Mouse (Mus musculus): ENCODE measurements around the gene Snd1. TPM values are rescaled to one million over a fixed set of nuclear protein-coding genes. Genes with fewer than 3 reads are reported as not detected.

The Snd1 gene
- total RNA-seq, 2 experiments from 2014 or later, result 19.8 to 24.8 TPM

DNA sequence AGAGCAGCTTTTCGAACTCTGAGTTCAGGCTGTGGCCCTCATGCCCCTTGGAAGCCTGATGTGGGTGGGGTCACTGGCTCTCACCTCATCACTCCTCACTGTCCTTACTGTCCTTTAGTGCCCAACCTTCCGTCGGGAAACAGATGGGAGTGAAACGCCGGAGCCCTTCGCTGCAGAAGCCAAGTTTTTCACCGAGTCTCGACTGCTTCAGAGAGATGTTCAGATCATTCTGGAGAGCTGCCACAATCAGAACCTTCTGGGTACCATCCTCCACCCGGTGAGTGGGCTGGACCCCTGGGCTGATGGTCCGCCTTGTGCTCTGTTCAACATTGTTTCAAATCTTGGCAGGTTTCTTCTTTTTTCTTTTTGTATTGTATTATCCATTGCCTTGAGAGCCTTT is 52.5 kb downstream of the Snd1 start:
- ATAC-seq (replicated peaks; ENCODE audit: low FRiP score, poor library complexity, severe bottlenecking), result no peak

- ATAC-seq (replicated peaks; ENCODE audit: low FRiP score, poor library complexity, severe bottlenecking), result no peak
Observed at GRCm38 (mm10) chr6:28528208-28528607, 53.3 kb downstream of the Snd1 start.

- no peak for ATAC-seq (replicated peaks; ENCODE audit: low FRiP score, poor library complexity, severe bottlenecking)
Observed at GRCm38 (mm10) chr6:28536464-28536863, 61.5 kb downstream of the Snd1 start.

DNA sequence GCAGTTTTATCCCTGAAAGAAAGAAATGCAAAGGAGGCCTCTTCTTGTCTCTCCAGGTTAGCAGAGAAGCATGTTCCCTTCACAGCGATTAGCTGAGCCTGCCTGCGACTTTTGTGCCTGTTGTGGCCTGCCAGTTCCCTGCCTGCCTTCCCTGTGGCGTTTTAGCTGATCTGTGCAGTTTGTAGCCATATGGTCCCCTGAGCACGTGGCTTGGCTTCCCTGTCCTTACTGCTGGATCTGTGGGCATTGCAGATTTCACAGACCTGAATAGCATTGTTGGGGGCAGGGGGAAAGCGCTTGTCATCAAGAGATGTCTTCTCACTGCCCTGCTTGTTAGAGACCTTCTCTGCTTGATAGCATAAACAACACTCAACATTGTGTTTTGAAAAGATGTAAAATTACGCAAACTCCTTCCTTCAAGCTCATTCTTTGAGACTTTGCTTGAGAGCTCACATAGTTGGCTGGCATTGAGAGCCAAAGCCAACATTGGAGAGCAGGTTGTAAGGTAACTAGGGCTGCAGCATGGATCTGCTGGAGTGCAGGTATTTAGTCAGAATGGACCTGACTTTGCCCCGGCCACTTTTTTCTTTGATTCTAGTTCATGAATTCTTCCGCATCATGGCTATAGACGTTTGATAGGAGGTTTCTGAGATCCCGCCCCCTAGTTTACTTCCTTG is 63.0 kb downstream of the Snd1 start:
- ATAC-seq (replicated peaks; ENCODE audit: low FRiP score, poor library complexity, severe bottlenecking), result no peak

GRCm38 (mm10) chr6:28542298-28542701 is 67.4 kb downstream of the Snd1 start:
- ATAC-seq (replicated peaks; ENCODE audit: low FRiP score, poor library complexity, severe bottlenecking), result no peak

DNA sequence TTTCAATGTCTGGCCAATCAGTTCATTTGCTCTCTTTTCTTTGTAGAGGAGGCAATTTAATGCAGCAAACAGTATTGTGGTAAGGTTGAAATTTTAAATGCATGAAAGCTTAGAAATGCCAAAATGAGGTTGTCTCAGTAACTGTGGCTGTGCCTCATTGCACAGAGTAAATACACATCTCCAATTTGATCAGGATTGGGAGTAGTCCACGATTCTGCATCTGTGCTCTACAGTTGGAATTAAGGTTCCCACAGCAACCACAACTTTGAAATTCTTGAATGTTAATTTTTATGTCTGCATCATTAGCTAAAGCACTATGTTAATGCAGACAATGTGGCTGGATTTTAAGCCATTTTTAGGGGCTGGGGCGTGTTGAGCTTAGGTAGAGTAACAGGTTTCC is 72.0 kb downstream of the Snd1 start:
- ATAC-seq (replicated peaks; ENCODE audit: low FRiP score, poor library complexity, severe bottlenecking), result no peak

DNA sequence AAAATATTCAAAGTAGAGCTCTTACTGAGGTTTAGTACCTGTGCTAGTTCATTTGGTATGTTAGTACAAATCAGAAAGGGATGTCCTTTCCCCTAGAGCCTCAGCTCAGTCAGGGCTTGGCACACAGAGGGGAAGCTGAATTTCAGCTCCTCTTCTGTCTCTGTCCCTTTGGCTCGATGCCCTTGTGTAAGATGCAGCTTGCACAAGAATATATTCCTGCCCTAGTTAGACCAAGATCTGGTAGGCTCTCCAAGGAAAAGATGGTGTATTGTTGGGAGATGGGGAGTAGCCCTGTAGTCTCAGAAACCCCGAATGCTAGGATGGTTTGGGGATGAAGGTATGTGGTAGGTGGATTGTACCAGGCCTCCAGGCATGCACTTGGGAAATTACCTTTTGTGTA is 74.4 kb downstream of the Snd1 start:
- peak; percentile 29; the same call in 1 of the 2 replicates for ATAC-seq (replicated peaks; ENCODE audit: low FRiP score, poor library complexity, severe bottlenecking)

DNA sequence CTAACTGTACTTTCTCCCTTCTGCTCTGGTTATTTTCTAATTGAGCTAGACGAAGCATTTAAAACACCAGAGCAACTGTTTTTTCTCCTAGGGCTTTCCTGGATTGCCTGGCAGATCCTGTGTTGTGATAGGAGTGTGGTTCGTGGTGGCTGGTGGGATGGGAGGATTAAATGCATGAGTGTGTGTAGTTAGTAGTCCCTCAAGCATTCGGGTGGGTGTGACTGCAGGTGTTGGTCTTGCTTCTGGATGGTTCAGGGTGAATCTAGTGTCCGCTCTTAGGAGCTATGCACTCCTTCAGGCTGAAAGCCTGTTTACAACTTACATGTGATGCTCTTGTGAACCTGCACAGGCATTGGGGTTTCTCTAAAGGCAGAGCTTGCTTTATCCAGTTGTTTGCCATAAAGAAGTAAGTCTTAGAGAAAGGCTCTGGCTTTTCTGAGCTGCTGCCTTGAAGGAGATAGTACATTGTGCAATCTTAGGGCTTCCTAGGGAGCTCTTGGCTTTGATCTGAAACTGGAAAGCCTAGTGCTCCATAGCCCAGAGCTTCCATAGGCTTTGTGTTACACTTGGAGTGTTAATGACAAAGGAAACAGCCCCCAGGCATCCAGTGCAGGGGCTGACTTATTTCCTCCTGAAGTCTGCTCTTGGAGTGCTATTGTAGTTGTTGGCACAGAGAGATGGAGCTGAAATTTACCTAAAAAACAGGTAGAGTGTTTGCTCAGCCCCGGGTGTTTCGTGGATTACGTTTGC is 75.5 kb downstream of the Snd1 start:
- ATAC-seq (replicated peaks; ENCODE audit: low FRiP score, poor library complexity, severe bottlenecking), result no peak

DNA sequence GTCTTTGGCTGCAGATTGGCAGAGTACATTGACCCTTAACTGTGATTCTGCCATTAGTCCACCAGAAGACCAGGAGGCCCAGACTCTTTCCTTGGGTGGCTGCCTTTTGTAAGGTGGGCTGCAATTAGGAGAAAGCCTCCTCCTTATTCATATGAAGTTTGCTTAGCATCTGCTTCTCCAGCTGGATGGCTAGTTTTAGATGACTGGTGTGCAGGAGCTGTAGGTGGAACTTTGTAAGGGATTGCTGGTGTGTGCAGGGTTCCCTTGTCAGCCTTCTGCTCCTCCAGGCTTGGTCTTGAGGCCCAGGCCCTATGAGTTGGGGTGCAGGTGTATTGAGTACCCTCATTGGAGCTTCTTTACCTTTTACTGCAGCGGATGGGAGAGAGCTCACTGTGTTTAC is 79.5 kb downstream of the Snd1 start:
- ATAC-seq (replicated peaks; ENCODE audit: low FRiP score, poor library complexity, severe bottlenecking), result no peak

DNA sequence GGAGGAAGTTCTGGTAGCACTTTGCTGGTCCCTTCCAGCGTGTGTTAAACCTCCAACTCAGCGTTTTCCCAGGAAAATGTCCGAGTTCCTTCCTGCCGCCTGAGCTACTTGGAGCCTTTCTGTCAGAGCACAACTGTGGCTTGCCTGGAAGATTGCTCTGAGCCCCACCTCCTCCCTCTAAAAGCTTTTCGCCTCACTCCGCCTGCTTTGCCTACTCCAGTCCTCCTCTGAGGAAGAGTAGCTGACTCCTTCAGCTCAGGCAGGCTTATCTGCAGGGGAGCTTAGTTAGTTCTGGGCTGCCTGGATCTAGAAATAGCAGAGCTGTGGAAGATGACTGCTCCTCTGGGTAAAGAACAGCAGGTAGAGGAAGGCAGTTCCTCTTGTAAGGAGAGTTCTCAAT is 80.1 kb downstream of the Snd1 start:
- ATAC-seq (replicated peaks; ENCODE audit: low FRiP score, poor library complexity, severe bottlenecking), result no peak

DNA sequence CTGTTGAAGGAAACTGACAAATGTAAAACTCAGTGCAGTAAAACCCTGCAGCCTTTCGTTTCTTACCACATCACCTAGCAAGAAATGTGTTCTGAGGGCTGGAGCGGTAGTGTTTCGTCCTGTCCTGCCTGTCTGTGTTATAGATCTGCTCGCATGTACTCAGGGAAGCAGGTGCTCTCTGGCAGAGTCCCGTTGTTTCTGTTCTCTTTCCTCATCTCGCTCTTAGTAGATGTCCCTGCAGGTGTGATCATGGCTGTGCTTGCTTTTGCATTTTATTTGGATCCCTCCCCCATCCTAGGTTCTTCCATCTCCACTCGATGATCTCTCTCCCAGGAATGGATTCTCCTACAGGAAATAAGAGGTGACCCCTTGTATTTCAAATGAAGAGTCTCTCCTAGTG is 80.5 kb downstream of the Snd1 start:
- ATAC-seq (replicated peaks; ENCODE audit: low FRiP score, poor library complexity, severe bottlenecking), result no peak

DNA sequence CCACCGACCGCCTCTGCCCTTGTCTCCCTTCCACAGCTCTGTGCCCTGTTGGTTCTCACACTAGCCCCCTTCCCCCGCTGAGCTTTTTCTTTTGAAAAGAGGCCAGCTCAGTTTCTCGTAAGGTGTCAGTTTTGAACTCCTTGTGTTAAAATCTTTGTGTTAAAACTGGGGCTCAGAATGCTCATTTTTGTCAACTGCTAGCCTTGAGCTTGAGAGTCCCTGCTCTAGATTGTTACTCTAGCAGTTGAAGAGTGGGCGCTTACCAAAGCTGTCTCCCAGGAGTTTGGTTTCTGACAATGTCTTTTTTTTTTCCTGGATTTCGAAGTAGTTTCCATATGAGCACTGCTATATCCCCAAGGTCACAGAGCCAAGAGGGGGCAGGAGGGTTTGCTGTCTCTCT is 82.8 kb downstream of the Snd1 start:
- no peak for ATAC-seq (replicated peaks; ENCODE audit: low FRiP score, poor library complexity, severe bottlenecking)

- ATAC-seq (replicated peaks; ENCODE audit: low FRiP score, poor library complexity, severe bottlenecking), result no peak
Observed at GRCm38 (mm10) chr6:28559419-28559818, 84.5 kb downstream of the Snd1 start.

GRCm38 (mm10) chr6:28561291-28561995 is 86.5 kb downstream of the Snd1 start:
- ATAC-seq (replicated peaks; ENCODE audit: low FRiP score, poor library complexity, severe bottlenecking), result no peak

GRCm38 (mm10) chr6:28562323-28563044 is 87.5 kb downstream of the Snd1 start:
- no peak for ATAC-seq (replicated peaks; ENCODE audit: low FRiP score, poor library complexity, severe bottlenecking)

GRCm38 (mm10) chr6:28567978-28568377 is 93.0 kb downstream of the Snd1 start:
- ATAC-seq (replicated peaks; ENCODE audit: low FRiP score, poor library complexity, severe bottlenecking), result no peak

- ATAC-seq (replicated peaks; ENCODE audit: low FRiP score, poor library complexity, severe bottlenecking), result no peak
Observed at GRCm38 (mm10) chr6:28571946-28572345, 97.0 kb downstream of the Snd1 start.

DNA sequence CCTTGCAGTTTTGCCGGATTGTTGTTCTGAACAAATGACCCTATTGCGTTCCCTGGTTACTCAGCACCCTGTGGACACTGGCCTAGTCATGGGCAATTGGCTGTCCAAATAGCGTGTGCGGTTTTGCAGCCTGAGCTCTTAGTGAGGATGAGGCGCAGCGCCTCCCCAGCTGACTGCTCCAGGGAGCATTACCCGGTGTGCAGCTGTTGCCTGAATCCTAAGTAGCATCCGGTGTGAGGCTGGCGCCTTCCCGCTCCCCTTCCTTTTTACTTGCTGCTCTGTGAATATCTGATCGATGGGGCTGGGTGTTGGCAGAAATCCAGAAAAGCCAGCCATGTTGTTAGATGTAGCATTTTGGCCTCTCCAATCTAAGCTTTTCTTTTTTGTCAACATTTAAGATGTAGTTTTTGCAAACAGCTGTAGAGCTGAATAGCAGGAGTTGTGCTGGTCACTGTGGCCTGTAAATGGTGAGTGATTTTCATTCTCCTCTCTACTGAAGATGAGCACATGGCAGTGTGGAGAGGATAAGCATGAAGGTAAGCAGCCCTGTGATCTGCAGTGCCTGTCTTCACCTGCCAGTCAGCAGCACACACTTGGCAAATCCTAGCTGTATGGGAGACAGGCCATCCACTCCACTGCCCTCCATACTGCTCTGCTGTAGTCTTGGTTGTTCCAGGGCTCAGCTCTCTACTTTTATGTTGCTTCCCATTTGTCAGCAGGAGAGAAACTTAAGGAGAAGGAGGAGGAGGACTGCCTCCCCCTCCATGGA is 98.2 kb downstream of the Snd1 start:
- ATAC-seq (replicated peaks; ENCODE audit: low FRiP score, poor library complexity, severe bottlenecking), result 0 out of 2 replicates have a peak, but pooled peaks have one; percentile 35

Measured in erythroblast, adult 5-6 weeks (primary cell).